Mouse (Mus musculus): ENCODE data around the gene Prkar2b.

Prkar2b gene

GRCm38 (mm10) chr12:31913614-31914013 lies 147.5 kb downstream of the Prkar2b start:
- peak; percentile 52 for DNase-seq

DNA sequence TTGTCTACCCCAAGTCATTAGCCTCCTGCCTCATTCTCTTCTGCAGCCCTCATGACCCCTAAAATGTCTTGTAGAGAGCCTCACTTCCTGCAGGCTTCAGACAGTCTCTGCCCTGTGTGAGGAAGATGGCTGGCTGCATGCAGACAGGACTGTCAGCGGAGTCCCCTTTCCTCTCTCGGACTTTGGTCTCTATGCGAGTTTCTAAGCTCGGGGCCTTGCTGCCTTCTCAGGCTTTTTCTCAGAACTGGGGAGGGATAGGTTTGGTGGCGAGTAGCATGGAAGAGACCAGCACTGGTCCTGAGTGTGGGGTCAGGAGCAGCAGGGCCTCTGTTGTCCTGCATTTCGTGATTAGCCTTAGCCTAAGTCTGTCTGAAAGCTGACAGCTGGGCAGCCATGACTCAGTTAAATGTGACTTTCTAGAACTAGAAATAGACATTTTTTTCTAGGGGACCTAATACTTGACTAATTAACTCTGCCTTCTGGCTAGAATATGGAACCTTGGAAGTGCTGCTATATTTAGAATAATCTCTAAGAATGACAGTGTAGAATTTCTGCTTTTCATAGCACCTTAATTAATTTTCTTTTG lies 148.0 kb downstream of the Prkar2b start:
- DNase-seq = no peak
